Mouse (Mus musculus): ENCODE data around the gene Pak1.

Pak1 gene

GRCm38 (mm10) chr7:97788190-97788668, at the start of gene Pak1:
Gene Pak1, plus strand, starts transcription at chr7:97788541.
- peak; percentile 73 for DNase-seq

DNA sequence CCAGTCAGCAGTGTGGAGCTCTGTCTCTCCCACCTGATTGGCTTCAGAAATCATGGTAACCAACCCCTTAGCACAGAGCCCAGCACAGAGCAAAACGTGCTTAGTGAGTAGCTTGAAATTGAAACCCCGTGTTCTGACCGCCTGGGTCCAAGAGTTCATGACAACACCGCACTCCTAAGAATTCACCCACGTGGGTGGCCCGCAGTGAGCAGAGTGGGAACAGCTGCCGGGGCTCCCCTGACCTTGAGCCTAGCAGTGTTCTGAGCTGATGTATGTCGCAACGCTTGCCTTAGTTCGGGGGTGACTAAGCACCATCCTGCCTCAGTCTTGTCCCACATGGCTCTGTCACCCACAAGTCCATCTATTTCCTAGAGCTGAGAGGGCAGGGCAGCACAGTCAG, 47.4 kb upstream of the Pak1 start:
- peak; percentile 45 for DNase-seq

- DNase-seq = no peak
Observed at GRCm38 (mm10) chr7:97741756-97742291, 46.5 kb upstream of the Pak1 start.

DNA sequence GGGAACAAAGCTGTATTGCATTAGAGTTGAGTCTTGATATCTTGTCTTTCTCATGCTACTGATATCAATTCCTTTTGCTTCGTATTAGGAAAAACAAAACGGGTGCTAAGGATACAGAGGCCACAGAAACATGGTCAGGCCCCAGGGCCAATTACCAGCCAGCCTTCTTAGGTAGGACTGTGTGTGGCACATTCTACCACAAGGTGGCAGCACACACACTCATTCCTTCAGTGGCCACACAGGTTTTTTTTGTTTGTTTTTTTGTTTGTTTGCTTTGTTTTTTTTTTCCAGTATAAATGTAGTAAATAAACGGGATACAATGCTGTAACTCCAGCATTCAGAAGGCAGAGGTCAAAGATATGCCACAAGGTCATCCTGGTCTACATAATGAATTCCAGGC, 43.0 kb upstream of the Pak1 start:
- peak; percentile 63 for DNase-seq

- DNase-seq = no peak
Observed at GRCm38 (mm10) chr7:97747176-97747707, 41.1 kb upstream of the Pak1 start.

DNA sequence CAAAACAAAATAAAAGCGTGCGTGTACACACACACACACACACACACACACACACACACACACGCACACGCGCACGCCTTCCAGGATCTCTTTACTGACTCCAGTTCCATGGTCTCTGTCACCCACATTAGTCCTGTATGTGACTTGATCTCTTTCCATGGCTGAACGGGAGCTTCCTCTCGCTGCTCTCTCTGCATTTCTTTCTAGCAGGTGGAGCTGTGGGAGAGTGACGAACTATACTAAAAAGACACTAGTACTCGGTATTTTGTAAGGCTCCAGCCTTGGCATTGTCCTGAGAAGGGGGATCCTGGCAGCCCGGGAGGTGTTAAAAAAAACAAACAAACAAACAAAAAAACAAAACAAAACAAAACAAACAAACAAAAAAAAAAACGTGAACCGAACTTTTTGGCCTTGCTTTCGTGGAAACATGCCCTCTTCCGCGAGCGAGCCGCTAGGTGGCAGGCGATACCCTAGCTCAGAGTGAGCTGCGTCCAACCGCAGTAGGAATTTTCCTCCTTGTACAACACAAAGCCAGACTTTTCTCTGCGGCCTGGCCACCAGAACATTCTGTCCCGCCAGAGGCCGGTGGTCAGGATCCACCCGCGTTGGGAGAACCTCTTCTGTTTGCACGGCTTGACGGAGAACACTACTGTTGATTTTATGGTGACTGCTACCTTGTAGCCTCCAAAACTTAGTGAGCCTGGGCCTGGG, 40.4 kb upstream of the Pak1 start:
- DNase-seq = peak; percentile 92

DNA sequence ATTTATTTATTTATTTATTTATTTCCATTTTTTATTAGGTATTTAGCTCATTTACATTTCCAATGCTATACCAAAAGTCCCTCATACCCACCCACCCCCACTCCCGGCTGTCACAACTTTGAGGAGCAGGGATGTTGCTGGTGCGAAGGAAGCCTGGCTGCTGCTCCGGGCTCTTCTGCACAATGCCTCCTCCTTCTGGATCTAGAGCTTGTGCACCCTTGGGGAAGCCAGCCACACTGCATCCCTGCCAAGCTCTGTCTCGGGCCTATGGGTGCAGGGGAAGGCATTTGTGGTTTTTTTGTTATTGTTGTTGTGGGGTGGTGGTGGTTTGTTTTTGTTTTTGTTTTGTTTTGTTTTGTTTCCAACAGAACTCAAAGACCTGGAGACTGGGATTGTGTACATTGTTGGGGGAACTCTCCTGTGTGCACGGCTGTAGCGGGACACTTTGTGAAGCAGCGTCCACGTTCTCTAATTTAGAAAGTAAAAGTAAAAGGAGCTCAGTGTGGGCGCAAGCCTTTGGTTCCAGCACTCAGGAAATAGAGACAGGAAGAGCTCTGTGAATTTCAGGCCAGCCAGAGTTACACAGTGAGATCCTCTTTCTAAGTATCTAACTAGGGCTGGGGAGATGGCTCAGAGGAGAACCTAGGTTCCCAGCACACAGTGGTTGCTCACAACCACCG, 39.7 kb upstream of the Pak1 start:
- peak; percentile 50 for DNase-seq

DNA sequence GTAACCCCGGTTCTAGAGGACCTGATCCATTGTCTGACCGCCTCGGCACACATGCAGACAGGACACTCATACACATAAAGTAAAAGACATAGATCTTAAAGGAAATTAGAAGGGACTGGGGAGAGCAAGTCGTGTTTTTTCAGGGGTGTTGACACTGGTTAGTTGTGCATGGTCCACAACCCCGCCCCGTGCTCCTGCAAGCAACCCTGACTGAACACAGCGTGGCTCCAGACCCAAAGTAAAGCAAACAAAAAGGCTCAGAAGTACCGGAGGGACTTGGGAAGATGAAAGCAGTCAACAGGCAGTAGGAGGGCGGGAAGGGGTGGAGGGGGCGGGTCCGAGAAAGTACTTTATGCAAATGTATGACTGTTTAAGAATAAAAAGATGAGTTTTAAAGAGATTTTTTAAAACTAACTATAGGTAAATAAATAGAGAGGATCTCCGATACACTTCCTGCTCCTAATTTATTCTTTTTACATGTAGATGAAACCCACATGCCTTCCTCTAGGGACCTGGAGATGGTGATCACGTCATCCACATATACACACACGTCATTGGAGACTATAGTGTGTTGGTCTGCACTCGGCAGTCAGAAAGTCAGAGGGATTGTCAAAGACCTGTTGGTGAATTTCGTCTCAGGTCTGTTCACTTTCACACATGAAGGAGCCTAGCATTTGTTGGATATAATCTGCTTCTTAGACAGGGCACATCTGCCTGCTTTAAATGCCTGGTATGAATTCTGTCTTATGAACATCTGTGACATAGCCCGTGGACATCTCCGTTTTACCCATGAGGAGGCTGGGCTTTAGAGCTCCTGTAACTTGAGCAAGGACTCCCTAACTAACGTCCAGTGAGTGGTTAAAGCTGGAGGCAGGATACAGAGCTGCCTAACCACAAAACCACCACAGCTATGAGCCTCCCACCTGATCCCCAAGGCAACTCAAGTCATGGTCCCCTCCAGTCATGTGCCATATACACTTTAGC, 38.8 kb upstream of the Pak1 start:
- peak; percentile 56 for DNase-seq

DNA sequence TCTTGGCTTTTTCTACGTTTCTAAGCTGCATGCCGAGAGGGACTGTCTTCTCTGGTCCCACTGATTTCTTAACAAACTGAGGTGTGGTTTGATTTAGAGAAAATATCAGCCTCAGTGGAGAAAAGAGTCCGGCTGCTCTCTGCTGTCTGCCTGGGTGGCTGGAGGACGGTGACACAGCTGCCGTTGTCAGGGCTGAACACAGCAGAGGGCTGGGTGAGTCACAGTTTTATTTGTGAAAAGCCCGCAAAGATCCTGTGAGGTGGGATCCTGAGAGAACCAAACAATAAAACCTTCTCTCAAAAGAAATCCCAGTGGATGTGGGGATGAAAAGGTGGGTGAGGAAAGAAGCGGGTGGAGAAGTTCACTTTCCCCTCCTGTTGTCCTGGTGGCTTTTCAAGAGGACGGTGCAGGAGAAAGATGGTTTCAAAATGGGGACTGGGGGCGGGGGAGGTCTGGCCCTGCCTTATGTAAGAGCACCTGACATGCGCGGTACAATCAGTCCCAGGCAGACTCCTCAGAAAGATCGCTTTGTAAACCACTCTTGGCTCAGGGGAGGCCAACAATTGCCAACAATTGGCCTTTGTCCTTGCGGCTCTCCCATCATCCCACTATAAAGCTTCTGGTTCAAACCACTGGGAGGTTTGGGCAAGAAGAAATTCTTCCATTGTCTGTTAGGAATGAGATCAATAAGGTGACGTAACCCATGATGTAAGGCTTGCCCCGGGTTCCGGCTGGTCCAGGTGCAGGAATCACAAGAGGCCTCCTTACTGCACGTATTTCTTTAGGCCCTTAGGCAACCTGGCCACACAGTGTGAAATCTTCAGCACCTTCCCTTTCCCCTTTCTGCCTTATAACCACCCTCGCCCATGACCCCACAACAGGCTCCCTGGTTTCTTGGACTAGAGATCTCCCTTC, 31.1 kb upstream of the Pak1 start:
- no peak for DNase-seq

GRCm38 (mm10) chr7:97764591-97764990, 23.8 kb upstream of the Pak1 start:
- no peak for DNase-seq

DNA sequence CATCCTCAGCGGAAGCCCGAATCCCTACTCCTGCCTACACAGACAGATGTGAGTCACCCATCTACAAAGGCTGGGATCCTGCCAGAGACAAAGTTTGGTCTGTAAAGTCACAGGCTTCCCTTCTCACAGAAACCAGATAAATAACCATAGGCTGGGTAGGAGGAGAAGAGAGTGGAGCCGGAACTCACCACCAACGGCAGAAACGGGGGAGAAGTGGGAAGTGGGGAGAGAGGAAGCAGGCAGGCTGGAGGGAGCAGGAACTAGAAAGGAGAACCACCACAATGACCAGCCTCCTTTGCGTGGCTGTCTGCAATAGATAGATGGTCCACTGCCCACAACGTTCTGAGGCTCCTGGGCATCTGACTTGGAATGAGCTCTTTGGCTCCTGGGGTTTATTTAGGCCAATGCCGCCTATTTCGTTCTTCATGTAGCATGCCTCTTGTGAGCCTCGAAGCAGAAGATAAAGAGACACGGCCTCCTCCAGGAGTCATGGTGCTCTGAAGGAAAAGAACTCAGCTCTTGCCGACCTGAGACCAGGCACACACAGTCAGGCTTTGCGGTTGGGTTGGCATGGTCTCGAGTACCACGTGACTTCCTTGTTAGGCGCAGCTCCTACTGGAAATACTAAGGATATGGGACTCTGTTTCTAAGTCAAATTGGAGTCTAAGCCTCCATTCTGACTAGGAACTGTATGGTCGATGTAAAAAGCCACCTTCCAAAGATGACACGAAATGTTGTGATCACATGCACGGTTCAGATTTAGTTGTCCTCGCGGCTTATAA, 23.0 kb upstream of the Pak1 start:
- DNase-seq = no peak

- DNase-seq = no peak
Observed at GRCm38 (mm10) chr7:97765963-97766347, 22.4 kb upstream of the Pak1 start.

GRCm38 (mm10) chr7:97766406-97767166, 21.8 kb upstream of the Pak1 start:
- no peak for DNase-seq

- no peak for DNase-seq
Observed at GRCm38 (mm10) chr7:97767841-97768240, 20.5 kb upstream of the Pak1 start.

DNA sequence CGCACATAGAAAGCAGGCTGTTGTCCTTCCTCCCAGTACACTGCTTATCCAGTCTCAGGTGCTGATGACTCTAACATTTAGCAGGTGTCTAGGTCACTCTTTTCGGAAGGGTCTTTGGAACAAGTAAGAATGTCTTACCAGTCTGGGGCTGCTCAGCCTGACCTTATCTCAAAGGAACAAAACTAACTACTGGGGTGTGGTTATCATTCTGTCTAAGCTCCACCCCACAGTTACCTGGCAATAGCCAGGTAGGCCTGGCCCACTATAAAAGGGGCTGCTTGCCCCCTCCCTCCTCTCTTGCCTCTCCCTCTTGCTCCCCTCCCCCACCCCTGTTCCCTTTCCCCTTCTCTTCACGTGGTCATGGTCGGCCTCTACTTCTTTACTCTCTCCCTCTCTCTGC, 19.3 kb upstream of the Pak1 start:
- no peak for DNase-seq

DNA sequence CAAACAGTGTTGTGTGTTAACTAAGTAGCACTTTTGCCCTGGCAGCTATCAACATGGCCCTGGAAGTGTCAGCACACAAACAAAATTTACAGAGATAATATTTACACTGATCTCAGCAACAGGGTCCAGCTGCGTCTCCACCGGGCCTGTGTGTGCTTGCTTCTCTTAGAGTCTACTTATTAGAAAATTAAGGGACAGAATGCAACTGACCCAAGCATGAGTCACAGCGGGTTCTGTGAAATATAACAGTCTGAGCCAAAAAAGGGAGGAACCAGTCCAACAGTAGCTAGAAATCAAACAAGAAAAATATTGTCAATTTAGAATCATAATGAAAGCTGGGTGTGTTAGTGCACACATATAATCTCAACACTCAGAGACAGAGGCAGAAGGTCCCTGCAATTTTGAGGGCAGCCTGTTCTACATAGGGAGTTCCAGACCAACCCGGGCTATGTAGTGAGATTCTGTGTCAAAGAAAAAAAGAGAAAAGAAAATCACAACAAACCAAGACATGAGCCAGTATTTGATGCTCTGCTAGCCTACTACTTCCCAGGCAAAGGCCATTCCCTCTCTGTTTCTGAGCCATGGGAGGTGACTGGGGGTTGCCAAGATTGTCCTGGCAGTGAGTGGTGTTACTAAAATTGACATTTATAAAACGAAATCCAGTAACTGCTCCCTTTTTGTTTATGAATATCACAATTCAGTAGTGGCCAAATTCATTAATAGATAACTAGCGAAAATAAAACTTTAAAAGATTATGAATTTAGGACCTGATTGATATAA, 17.3 kb upstream of the Pak1 start:
- no peak for DNase-seq

DNA sequence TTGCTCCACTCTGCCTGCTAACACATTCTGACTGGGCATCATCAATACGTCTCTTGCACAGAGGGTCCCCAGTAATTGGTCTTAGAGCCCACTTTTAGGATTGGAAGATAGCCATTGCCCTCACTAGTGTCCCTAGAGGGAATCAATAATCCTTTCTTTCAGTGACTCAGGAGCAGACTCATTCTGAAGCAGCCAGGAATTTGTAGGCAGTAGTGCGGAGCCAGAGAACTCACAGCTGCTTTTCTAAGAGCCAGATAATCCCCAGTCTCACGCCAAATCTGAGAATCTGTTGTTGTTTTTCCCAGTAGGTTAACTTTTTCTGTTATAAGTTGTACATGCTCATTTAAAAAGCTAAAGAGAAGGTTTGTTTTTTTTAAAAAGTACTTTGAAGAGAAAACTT, 13.0 kb upstream of the Pak1 start:
- DNase-seq = no peak

DNA sequence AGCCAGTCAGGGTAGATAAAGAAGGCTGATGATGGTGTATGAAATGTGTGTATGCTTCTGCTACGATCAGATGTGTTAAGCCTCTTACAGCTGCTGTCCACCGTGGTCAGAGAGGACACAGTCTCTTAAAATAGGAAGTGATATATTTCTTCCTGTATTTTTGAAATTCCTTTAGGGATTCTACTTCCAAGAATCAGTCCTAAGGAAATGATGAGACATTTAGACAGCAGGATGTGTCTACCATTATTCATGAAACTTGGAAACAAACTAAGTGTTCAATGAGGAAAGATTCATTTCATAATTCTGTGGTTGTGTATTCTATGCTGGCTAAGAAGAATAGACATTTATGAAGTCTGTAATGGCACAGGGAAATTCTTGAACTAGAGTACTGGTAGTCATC, 12.4 kb upstream of the Pak1 start:
- no peak for DNase-seq

- no peak for DNase-seq
Observed at GRCm38 (mm10) chr7:97777191-97777590, 11.2 kb upstream of the Pak1 start.

All from lung, postnatal 10 days (tissue).